Mouse (Mus musculus) thymus, adult 2 months (tissue): Measurements from ENCODE around the gene Nr2c2ap.

Experiments
- CTCF ChIP-seq: fragments of 200-500 bp; IDR thresholded peaks from 2 replicates; pipeline ENCODE4 v1.5.1; 2012; ENCODE audit warnings: mild to moderate bottlenecking, control low read depth, low read length, moderate library complexity, borderline replicate concordance; ENCODE audit not compliant: control insufficient read depth, poor library complexity, insufficient read depth; ENCODE audit errors: extremely low read depth
- POLR2A ChIP-seq: fragments of 200-500 bp; IDR thresholded peaks from 2 replicates; pipeline ENCODE4 v1.6.1; 2012; ENCODE audit warnings: mild to moderate bottlenecking, low read length, control low read depth, moderate library complexity; ENCODE audit not compliant: control insufficient read depth, poor library complexity, insufficient read depth; ENCODE audit errors: extremely low read depth

DNA sequence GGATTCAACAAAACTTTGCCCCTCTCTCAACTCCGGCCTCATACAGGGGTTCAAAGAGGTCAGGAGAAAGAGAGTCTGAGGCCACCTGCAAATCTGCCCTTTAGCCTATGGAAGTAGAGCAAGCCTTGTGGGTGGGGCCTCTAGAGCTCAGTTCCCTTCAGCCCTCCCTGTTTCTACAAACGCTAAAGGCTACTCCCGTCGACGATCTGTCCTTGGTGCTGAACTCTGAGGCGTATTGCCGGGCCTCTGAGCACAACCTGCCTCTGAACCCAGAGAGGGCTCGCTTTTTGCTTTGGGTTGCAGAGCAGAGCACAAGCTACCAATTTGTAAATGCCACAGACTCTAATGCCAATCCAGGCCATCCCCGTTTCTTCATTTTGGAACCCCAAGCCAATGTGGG lies 13.5 kb upstream of the Nr2c2ap start:
- TF ChIP-seq POLR2A (no peak), CTCF (no peak)
